Mouse (Mus musculus) E14TG2a.4 (cell line): ENCODE results near the gene Plekhh3.

ENCODE experiments used
- CTCF ChIP-seq: conservative IDR thresholded peaks from 2 replicates; pipeline ENCODE4 v1.5.1; 2014; ENCODE audit warnings: low read length
- POU5F1 ChIP-seq: IDR thresholded peaks from 2 replicates; pipeline ENCODE4 v1.6.1; 2014; ENCODE audit warnings: low read length, borderline replicate concordance

DNA sequence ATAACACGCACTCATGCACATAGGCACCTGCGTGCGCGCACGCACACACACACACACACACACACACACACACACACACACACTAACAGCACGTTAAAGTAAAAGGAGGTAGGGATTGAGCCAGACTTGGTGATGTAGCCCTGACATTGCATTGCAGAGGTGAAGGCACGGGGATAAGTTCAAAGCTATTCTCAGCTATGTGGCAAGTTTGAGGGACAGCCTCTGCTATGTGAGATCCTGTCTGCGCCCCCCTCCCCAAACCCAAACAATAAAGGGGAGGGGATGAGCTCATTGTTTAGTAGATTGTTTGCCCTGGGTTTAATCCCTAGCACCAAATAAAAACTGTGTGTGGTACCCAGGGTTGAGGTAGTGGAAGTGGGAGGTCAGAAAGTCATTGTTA is 30.1 kb downstream of the Plekhh3 start:
- no peak for TF ChIP-seq CTCF
- no peak for TF ChIP-seq POU5F1
